Mouse (Mus musculus) gastrocnemius, postnatal 25 days (tissue): ENCODE measurements around the gene Mbtd1. TPM values are rescaled to one million over a fixed set of nuclear protein-coding genes. Genes with fewer than 3 reads are reported as not detected.
A peak's percentile ranks its signal among the peaks of the same experiment; 100 is the strongest.

ENCODE experiments used
- DNase-seq: peaks from one replicate; pipeline ENCODE4 v3.0.0; 2022
- total RNA-seq, 2 experiments: library from RNA; stranded (reverse); gene quantifications; 1 replicate in 1 of 2; 2 replicates in 1 of 2; pipeline ENCODE4 v1.2.3; 2021

Gene Mbtd1
- total RNA-seq, 2 experiments from 2014 or later: 9.0 to 10.4 TPM

DNA sequence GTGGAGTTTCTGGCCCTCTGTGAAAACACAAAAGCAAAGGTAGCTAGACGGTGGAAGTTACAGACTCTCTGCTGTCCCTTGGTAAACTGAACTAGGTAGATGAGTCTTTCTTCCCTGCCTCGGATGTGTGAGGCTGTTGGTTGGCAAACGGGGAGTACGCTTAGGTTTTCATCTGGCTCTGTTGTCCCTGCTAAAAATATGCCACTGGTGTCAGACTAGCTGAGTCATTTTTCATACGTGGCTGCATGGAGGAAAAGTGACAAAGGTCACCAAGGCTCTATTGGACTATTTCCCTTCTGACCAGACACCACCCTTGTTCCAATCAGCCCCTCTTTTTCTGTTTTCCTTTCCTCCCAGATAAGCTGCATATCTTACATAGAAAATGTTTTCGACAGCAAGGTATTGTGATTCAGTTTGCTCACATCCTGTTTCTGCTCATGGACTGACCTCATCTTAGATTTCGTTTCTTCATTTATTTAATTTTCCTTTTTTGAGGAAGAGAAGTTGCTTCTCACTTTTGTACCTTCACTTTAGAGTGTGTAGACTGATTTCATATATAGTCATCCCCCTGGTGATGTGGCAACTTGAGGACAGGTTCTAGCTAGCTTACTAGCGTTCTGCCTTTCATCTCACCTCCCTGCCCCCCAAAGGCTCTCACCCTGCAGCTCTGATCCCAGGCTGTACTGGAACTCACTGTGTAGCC, 102.1 kb downstream of the Mbtd1 start:
- peak; percentile 51 for DNase-seq

- DNase-seq: no peak
Observed at GRCm38 (mm10) chr11:93988328-93989062, 102.8 kb downstream of the Mbtd1 start.

DNA sequence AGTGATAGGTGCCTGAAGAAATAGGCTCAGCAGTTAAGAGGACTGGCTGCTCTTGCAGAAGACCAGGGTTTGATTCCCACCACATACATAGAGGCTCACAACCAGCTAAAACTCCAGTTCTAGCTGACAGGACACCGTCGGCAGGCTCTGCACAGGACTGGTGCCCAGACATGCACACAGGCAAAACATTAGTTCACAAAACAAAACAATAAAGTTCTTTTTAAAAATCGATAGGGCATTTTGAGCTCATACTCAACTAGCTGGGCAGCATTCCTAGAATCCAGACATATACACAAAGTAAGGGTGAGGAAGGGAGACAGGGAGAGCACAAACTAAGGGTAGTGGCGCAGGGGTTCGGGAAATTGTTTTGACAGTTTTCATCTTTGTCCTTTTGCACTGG, 108.9 kb downstream of the Mbtd1 start:
- DNase-seq: no peak

GRCm38 (mm10) chr11:93995111-93995719, 109.6 kb downstream of the Mbtd1 start:
- DNase-seq: peak; percentile 88

DNA sequence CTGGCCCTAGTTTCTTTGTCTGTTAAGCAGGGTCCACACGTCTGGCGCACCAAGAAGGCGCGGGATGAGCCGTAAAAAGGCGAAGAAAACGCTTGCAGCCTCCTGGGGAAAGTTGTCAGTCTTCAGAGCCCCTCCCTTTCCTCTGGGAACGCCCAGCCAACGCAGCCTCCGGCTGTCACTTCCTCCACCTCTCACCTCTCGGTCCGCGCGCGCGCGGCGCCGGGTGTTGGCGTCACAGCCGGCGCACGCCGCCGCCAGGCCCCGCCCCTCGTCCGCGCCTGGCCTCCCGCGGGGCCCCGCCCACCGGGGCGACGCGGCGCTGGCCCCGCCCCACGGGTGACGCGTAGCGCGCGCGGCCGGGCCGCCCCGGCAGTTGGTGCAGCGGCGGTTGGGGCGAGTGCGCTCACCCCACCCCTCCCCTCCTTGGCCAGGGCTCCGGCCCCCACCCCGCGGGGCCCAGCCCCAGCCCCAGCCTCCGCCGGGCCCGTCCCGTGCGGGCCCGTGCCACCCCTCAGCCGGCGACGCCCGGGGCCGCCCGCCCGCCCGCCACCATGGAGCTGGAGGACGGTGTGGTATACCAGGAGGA, 110.2 kb downstream of the Mbtd1 start, which contains the start of gene Spag9:
TSS of gene Spag9 (plus strand) at position 372 of the 586 bp plus-strand sequence.
- DNase-seq: peak; percentile 95

Other genes starting within 250 kb of the Mbtd1 start
- 1 to 10 TPM; 8.2 to 8.7 TPM for gene Utp18, start 86 bp upstream of the Mbtd1 start, total RNA-seq
- gene Nme2, start 70.4 kb downstream of the Mbtd1 start, total RNA-seq: 100 to 1,000 TPM; 496 to 573 TPM
- 10 to 100 TPM; 17.4 to 19.1 TPM for gene Gm20390, start 82.4 kb downstream of the Mbtd1 start, total RNA-seq
- 10 to 100 TPM; 14.7 to 22.5 TPM for gene Nme1, start 82.7 kb downstream of the Mbtd1 start, total RNA-seq
- gene Spag9, start 110.2 kb downstream of the Mbtd1 start, total RNA-seq: 100 to 1,000 TPM; 132 to 134 TPM